Mouse (Mus musculus) CD8-positive naive resting alpha-beta T cell, adult 2 months (primary cell): ENCODE results near the gene Satb1.

Source experiments
- DNase-seq, 2 experiments: peaks; one replicate each; pipeline ENCODE4 v3.0.0; 2022; ENCODE audit warnings: low read depth in 2 of 2, low spot score in 2 of 2

Gene Satb1

GRCm38 (mm10) chr17:51778961-51779360 is 54.1 kb downstream of the Satb1 start:
- DNase-seq = no peak

GRCm38 (mm10) chr17:51777813-51778212 is 55.3 kb downstream of the Satb1 start:
- peak in 1 of 2 experiments; percentile 49 for DNase-seq

GRCm38 (mm10) chr17:51775070-51775881 is 57.8 kb downstream of the Satb1 start:
- DNase-seq = no peak

- no peak for DNase-seq
These were observed 69.5 kb downstream of the Satb1 start for GRCm38 (mm10) chr17:51763600-51763999.

GRCm38 (mm10) chr17:51762503-51762902 is 70.6 kb downstream of the Satb1 start:
- peak in 1 of 2 experiments; percentile 55 for DNase-seq

- no peak for DNase-seq
These were observed 72.0 kb downstream of the Satb1 start for GRCm38 (mm10) chr17:51760997-51761655.

- no peak for DNase-seq
These were observed 72.7 kb downstream of the Satb1 start for GRCm38 (mm10) chr17:51760251-51760887.

GRCm38 (mm10) chr17:51759509-51759908 is 73.6 kb downstream of the Satb1 start:
- no peak for DNase-seq

GRCm38 (mm10) chr17:51752142-51752541 is 80.9 kb downstream of the Satb1 start:
- no peak for DNase-seq

GRCm38 (mm10) chr17:51747204-51747603 is 85.9 kb downstream of the Satb1 start:
- DNase-seq = no peak

GRCm38 (mm10) chr17:51742502-51742901 is 90.6 kb downstream of the Satb1 start:
- DNase-seq = no peak

- DNase-seq = no peak
These were observed 92.0 kb downstream of the Satb1 start for GRCm38 (mm10) chr17:51741126-51741525.

GRCm38 (mm10) chr17:51740246-51740645 is 92.8 kb downstream of the Satb1 start:
- DNase-seq = no peak

GRCm38 (mm10) chr17:51724486-51724885 is 108.6 kb downstream of the Satb1 start:
- no peak for DNase-seq

- DNase-seq = no peak
These were observed 137.4 kb downstream of the Satb1 start for GRCm38 (mm10) chr17:51695711-51696110.

GRCm38 (mm10) chr17:51695271-51695670 is 137.8 kb downstream of the Satb1 start:
- no peak for DNase-seq

GRCm38 (mm10) chr17:51690526-51690925 is 142.6 kb downstream of the Satb1 start:
- DNase-seq = no peak

GRCm38 (mm10) chr17:51687226-51687625 is 145.9 kb downstream of the Satb1 start:
- DNase-seq = no peak
